Mouse (Mus musculus) naive thymus-derived CD4-positive, alpha-beta T cell, adult 2 months (primary cell): ENCODE measurements around the gene Gm281.
"Not testable (repeated sequence)": the region's sequence is repeated elsewhere in the genome, so short reads cannot be mapped to it uniquely, and the experiment has no call there.

Source experiments
- DNase-seq: peaks from one replicate; pipeline ENCODE4 v3.0.0-alpha.2; 2011; ENCODE audit warnings: low read depth

Gene Gm281

DNA sequence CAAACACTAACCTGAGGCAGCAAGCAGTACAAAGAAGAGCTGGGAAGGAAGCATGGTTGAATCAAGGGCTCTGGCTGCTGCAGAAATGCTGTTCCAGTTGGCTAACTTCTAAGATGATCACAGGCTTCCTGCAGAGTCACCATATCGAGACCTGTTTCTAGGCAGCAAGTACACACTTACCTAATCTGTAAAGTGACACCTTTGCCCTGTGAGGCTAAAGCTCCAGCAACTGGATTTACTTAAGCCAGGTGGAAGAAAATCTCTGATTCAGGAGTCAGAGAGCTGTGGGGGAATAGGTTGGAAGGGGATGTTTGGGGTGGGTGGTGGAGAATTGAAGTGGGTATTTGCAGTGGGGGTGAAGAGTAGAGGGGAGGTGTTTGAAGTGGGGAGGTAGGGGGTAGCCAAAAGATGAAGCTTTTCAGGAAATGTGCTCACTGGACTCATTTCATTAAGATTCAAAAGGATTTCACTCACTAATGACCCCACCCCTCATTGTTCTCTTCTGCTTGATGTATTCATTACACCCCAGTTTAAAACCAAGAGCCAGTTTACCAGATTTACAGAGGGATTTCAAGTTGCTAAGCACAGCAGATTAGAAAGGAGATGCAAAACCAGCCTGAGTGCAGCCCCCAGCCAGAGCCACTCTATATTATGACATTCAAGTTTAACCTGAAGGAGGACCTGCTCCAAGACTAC is at the start of gene Gm281:
Gm281 (minus strand) TSS at position 92 of the 696 bp plus-strand sequence.
- no peak for DNase-seq

DNA sequence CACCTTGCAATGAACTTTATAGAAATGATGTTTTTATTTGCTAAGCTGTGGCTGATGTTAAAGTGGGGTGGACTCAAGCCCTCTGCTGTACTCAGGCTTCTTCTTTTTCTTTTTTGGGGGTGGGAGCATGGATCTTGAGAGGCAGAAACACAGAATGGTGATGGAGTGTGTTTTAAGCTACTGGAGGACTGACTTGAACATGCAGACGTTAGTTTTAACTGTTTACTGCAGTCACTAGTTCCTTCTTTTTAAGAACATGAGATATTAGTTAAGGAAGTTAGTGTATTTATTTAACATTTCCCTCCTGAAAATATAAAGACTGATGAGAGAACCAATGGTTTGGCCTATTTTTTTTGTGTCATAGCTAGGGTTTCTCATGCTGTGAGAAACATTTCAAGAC is 49.2 kb upstream of the Gm281 start:
- no peak for DNase-seq

DNA sequence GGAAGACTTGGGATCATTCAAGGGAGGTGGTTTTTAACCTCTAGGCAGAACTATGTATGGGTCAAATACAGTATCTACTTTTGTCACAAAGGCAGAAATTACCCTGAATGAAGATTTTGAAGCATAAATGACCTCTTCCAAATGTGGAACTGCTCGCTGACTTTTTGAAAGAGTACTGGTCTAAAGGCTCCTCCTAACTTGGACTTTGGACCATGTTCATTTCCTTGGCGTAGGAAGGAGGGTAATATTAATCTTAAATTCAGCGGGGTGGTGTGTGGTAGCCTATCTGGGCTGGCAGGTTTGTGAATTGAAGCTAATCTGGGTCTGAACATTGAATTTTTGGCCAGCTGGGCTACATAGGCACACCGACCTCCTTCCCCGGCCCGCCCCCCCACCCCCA is 48.2 kb upstream of the Gm281 start:
- DNase-seq, result no peak

DNA sequence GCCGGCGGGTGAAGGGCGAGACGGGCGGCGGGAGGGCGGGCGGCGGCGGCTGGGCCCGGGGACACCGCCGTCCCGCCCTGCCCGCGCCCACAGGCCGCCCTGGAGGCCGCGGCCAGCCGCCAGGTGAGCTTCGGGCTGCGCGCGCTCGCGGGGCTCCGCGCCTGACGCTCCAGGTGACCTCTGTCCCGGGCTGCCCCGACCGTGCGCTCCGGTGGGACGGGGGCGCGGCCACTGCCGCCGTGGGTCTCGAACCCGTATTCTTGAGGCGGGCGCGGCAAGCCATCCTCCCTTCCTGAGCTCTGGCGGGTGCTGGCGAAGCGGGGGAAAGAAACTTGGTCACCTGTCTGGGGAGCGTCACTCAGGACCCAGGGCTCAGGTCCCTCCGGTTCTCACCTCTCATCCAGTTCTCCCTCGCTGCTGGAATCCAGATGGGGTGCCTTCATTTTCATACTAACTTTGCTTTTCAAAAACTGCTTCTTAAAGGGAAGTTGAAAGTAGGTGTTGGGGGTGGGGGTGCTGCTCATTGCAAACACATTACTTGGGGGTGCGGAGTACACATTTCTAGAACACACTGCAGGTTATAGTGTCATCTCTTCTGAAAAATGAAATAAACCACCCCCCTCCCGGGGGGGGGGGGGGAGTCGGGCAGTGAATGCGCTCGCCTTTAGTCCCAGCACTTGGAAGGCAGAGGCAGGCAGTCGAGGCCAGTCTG is 47.3 kb upstream of the Gm281 start, which contains the start of the genes Atxn7 and Thoc7:
Atxn7 (plus strand) TSS at position 40 of the 712 bp plus-strand sequence.
Thoc7 (minus strand) TSS at position 452 of the 712 bp plus-strand sequence.
- DNase-seq, result peak; percentile 64

DNA sequence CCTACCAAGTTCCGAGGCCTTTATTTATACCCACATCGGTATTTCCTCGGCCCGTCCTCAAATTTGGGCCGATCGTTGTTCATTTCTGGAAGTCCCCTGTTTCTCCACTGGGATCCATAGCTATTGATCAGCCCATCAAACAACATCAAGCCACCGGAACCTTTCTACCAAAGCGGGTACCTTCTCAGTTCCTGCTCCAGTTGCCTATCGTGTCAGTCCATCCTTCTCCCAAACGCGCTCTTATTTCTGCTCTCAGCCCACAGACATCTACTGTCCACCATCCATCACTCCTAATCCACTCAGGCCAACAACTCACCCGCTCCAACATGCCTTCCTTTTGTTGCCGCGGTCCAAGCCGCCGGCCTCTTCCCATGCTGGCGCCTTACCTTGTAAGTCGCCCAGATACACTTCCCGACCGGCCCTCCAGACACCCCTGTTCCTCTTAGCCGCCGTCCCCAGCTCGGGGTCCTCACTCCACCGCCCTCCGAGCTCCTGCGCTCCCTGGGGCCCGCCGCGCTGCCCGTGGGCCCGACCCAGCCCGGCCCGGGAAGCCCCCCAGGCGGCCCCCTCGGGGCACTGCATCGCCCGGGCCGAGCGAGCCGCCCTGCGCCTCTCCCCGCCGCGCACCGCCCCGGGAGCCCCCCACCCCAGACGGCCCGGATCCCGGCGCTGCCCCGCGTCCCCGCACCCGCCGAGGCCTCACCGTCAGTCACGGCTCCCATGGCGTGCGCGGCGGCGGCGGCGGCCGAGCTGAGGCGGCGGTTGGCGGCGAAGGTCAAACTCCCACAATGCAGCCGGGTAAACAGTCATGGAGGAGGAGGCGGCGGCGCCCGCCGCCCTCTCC is 46.4 kb upstream of the Gm281 start:
- DNase-seq, result peak; percentile 74

DNA sequence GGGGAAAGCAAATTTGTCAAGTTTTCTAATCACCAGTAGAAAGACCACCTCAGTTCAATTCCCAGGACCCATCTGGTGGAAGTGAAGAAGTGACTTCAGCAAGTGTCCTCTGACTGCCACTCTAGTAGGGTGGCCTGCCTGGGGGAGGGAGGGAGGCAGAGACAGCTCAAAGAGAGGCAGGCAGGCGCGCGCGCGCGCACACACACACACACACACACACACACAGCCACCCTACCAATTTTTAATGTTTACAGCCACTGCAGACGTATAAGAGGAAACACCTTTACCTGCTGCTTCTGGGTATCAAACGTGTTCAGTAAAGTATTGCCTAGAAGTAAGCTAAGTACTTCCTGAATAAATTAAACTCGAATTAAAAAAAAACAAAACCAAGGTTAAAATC is 45.8 kb upstream of the Gm281 start:
- no peak for DNase-seq

DNA sequence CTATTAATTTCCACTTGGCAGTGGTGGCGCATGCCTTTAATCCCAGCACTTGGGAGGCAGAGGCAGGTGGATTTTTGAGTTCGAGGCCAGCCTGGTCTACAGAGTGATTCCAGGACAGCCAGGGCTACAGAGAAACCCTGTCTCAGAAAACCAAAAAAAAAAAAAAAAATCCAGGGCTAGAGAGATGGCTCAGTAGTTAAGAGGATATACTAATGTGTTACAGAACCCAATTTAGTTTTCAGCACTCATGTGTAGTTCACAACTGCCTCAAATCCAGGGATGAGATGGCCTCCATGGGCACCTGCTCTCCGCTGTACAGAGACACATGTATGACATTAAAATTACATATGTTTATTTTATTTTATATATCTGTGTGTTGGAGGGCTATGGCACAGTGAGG is 37.9 kb upstream of the Gm281 start:
- DNase-seq, result not testable (repeated sequence)

DNA sequence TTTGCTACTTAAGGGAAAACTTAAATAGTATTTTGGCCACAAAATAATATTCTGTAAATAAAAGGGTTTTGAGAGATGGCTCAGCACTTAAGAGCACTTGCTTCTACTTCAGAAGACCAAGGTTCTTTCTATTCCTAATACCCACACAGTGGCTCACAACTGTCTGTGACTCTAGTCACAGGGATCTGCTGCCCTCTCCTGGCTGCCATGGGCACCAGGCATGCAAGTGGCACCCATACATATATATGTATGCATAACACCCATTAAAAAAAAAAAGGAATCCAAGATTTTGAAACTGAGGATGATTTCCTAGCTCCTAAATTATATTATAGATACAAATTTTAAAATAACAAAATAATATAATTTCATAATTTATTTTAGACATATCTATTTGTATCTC is 36.1 kb upstream of the Gm281 start:
- DNase-seq, result peak; percentile 62

DNA sequence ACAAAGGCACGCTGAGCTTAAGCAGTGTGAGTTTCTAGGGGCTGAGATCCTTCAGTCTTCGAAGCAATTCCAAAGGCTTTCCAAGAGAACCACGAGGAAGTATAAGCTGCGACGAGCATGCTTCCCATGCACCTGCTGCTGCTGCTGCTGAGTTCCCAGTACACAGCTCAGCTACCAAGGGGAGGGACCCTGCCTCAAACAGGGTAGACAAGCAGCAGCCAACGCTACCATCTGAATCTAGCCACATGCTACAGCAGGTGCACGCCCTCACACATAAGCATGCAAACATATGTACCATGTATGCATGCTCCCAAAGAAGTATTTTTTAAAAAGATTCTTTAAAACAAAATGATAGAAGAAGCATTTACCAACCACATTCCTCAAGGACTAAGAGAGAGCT is 34.1 kb upstream of the Gm281 start:
- no peak for DNase-seq

DNA sequence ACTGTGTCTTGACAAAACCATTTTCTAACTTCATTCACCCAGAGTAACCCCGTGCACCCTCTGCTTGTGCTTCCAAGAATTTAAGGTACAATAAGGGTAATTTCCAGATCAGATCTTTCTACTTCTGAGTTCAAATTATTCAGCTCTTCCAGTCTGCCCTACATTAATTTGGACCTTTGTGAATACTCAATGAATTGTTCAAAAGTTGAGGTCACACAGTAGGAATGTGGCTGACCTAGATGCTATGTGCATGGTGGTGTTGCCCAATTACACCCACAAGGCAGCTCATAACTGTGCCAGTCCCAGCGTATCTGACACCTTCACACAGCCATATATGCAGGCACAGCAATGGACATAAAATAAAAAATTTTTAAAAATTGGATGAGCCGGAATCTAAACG is 30.4 kb upstream of the Gm281 start:
- DNase-seq, result no peak

DNA sequence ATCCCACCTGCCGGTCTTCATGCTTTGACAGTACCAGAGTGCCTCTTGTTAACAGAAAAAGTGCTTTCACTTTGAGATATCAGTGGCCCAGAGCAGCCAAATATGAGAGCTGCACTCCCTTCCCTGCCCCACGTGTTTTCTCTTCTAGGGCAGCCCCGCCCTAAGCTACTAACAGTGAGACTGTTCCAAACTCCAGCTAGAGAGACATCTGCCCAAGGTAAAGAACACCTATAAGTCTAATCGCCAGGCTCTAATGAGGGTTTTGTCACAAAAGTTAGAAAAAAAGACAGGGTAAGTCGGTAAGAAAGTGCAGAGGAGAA is 19.7 kb upstream of the Gm281 start:
- DNase-seq, result peak; percentile 39

DNA sequence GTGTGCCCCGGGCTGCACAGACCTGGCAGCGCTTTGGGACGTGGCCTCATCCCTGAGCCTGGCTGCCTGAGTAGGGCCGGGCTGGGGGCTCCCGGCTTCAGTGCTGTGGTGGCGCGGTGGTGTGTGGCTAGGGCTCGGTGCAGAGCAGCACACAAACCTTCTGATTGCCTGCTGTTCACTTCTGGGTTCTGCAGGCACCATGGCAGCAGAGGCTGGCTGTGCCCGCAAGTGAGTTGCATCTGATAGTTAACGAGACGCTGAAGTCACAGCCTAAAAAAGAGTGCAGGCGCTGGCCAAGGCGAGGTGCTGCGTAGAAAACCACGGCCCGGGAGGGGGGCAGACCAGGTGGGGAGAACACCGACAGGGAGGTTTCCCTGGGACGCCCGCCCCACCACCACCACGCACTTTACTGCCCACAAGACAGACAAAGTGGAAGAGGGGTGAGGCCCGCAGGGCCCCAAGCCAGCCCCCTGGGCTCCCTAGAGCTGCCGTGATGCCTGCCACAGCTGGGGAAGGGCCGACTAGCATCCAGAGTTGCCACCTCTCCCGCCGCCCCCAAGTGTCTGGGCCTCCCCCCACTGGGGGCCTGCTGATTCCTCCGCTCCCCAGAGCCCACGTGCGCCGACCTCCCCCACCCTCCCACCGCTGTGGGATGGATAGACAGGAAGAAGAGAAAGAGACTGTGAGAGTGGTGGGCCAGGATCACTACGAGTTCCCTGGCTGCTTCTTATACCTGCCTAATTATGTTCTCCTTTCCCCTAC is 19.2 kb upstream of the Gm281 start:
- peak; percentile 40 for DNase-seq

DNA sequence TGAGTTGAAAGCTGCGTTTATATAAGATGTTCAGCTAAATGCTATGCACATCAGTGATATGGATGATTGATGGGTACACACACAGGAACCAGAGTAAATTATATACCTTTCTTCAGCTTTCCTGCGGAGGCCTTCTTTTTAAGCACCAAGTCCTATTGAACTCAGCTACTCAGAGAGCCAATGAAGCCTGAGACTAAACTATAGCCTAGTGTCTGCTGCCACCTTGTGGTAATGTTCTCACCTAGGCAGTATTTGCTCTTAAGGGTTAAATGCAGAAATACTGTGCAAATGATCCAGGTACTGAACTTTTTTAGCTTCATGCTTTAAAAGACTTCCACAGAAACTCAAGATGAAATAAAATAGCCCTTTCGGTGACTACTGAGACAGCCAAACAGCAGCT is 3.4 kb upstream of the Gm281 start:
- peak; percentile 67 for DNase-seq

DNA sequence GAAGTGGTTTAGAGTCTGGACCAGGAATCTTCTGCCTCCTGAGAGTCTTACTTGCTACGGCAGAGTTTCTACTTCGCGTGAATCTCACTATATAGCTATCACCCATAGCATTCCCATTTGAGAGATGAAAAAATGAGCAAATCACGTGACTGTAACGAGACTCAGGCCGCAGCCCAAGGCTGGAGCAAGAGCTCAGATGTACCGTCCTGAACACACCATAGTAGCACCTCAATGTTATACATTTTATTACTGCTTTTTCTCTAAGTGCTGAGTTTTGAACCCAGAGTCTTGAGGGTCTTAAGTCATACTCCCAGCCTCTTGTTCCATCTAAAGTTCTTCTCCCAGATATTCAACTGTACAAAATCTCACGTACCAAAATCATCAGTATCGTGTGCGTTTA is 2.9 kb upstream of the Gm281 start:
- no peak for DNase-seq

DNA sequence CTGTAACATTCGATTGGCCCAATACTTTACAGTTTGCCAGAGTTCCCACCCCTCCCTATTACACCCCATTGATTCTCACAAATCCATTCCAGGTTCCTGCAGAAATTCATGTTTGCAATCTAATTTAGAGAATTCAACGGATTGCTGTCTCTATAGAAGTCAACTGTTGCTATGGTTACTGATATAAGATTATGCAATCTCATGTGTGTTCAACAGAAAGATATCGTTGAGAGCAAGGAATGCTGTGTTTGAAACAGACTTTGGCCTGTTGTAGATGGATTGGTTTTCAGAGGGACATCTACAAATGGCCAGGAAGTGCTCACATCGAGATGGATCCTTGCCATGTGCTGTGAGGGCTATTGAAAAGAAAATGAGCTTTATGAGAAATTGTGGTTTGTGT is 929 bp upstream of the Gm281 start:
- no peak for DNase-seq

DNA sequence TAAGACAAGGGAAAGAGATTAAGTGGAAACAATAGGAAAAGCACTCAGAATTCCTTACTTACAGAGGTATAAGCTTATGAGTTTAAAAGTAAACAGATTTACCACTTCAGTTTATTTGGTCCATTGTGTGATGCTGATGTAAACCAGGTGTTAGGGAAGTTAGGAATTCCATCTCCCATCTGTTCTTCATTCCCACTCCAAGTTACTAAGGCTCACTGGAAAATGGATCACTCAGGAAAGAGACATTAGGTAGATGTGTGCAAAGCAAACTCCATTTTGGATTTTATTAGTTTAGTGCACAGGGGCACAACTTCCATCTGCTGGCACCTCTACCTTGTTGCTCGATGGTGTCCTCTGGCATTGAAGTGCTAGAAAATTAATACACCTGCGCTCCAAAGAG is 4.1 kb downstream of the Gm281 start:
- no peak for DNase-seq

DNA sequence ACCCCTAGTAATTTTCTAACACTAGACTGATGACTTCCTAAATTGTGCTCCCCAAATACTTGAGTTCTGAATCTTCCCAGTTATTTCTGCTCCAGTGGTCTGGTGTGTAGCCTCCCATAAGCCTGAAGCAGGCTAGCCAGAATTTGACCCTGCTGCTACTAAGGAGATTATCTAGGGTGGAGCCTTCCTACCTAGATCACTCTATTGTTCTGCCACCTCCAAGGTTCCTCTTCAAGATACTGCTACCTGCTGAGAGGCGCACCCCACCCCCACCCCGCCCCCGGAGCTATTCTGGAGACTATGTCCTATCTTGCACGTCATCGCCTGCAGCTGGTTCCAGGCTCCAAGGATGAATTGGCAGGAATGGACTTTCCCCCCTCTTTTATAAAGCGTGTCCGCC is 7.1 kb downstream of the Gm281 start:
- no peak for DNase-seq

DNA sequence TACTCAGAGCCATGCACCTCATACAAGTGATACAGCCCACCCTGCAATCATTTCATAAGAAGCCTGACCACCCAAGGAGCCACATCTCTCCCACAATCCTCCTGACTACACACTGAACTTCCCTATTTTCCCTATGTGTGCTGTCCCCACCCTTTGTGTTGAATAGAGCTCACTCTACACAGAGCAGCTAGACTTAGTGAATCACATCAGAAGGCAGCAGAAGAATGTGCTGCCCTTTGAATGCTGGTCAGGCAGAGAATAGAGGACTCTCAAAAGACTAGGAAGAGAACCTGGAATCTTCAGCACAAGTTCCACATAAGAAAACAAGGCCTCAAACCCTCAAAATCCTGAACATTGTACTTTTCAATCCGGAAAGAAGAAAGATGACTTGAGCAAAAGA is 7.8 kb downstream of the Gm281 start:
- DNase-seq, result no peak

DNA sequence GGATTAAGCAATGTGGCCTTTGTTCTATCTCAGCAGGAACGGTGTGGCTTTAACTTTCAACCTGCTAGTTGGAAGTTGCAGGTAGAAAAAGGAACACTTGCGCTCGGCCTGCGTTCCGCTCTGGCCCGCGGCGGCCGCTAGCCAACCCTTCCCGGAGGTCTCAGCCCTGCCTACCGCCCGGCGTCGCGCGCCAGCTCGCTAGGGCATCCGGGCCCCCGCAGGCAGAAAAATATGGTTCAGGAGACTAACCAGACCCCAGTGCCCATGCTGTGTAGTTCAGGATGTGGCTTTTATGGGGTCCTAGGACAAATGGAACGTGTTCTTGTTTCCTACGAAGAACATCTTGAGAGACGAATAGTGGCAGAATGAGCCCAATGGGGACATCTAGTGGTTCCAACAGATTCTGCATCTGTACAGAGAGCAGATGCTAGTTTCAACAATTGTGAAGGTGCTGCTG is 12.6 kb downstream of the Gm281 start:
- peak; percentile 60 for DNase-seq

DNA sequence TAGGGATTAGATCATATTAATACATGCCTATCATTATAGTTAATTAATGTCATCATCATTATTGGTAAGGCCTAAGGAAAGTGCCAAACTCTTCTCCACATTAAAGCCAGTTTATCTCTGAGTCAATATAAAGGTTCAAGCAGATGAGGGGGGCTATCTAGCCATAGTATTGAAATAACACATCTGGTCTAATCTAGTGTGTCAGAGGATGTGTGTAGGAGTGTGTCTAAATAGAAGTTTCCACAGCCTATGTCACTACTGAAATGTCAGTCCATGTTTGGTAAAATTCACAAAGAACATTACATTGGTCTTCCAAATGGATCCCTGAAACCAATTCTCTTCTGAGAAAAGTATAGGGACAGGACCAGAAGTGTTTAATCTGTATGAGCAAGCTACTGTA is 19.1 kb downstream of the Gm281 start:
- no peak for DNase-seq

DNA sequence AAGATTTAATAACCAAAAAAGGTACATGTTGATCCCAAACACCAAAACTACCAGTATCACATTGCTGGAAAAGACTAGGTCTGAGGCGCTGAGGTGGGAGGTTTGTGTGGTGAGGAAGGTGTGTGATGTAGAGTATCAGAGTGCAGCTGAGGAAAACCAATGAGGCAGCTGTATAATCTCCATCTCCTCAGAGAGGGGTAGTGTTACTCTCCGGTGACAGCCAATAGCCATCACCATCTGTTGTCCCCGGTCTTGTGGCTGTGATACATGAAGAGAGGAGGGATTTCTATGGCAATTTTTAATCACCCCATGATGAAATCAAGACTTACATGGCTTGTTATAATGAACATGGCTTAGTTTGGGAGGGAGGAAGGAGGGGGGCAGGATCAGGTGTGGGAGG is 20.5 kb downstream of the Gm281 start:
- no peak for DNase-seq

DNA sequence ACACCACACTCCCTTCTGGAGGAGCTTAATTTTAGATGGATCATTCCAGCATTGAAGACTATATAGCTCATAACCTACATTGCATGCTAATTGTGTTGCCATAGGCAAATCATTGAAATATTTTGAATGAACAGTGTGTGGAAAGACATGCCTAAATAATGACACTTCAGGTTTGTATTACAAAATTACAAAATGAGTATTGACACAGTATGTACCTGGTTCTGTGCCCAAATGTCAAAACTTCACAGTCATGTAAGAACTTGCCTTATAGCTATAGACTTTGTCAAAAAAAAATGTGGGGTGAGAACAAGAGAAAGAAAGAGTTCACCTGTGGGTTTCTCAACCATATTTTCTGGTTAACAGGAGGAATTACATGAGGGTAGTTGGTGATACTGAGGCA is 52.9 kb downstream of the Gm281 start:
- no peak for DNase-seq
